Mouse (Mus musculus): ENCODE results near the gene Pgc. TPM values are rescaled to one million over a fixed set of nuclear protein-coding genes. Genes with fewer than 3 reads are reported as not detected.

Gene Pgc
- polyA plus RNA-seq, 1 experiment, result 4.9 TPM

DNA sequence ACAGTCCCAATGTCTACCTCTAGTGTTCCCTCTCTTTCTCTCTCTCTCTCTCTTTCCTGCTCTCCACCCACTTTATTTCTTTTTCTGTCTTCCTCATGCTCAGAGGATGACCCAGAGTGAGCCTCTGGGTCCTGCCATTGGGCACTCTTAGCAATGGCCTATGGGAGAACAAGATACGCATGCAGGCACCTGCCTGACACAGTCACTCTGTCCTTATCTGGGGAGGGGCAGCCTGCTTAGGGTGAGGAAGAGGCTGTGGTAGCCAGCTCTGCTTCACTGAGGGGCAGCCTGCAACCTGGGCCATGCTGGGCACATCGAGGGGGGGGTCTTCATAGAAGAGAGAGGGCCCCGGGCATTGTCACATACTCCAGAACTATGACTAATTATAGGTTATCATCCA, 23.0 kb downstream of the Pgc start:
- H3K4me3 ChIP-seq (ENCODE audit: low read depth, low read length), result no peak overlapping the region
- no peaks in the 10 kb centered on the region for H3K36me3 ChIP-seq (ENCODE audit: control insufficient read depth, insufficient read depth, low read length, poor library complexity, severe bottlenecking)
- H3K4me1 ChIP-seq (ENCODE audit: control insufficient read depth, insufficient read depth, low read length), result no peaks in the 10 kb centered on the region
- H3K9ac ChIP-seq (ENCODE audit: low read depth, poor library complexity, severe bottlenecking), result no peak overlapping the region
- H3K27me3 ChIP-seq (ENCODE audit: control insufficient read depth, insufficient read depth, low read length, poor library complexity, severe bottlenecking), result no peaks in the 10 kb centered on the region
- no peaks in the 10 kb centered on the region for H3K9me3 ChIP-seq (replicated peaks; ENCODE audit: control insufficient read depth, insufficient read depth, low read length, poor library complexity, severe bottlenecking)
- TF ChIP-seq EP300 (IDR thresholded peaks at IDR 0.05; ENCODE audit: insufficient read depth, low read depth, low read length) (no peak), POLR2A (IDR thresholded peaks at IDR 0.05; ENCODE audit: insufficient read depth, low read length) (no peak), CTCF (IDR thresholded peaks at IDR 0.05; ENCODE audit: low read depth, low read length) (no peak)
- H3K27ac ChIP-seq (ENCODE audit: insufficient read depth, low read length), result no peak overlapping the region

DNA sequence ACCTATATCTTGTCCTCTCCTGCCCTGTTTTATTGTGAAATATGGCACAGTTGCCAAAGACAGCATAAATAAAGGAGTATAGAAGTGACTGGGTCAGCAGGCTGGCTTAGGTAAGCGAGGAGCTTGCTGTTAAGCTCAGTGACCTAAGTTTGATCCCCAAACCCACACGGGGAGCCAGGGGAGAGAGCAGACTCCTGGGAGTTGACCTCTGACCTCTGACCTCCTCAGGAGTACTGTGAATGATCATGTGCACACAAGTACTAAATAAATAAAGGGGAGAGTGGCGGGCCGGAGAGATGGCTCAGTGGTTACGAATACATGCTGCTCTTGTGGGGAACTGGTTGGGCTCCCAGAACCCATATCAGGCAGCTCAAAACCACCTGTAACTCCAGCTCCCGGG, 23.5 kb downstream of the Pgc start:
- H3K9me3 ChIP-seq (replicated peaks; ENCODE audit: control insufficient read depth, insufficient read depth, low read length, poor library complexity, severe bottlenecking), result no peaks in the 10 kb centered on the region
- no peaks in the 10 kb centered on the region for H3K4me1 ChIP-seq (ENCODE audit: control insufficient read depth, insufficient read depth, low read length)
- H3K9ac ChIP-seq (ENCODE audit: low read depth, poor library complexity, severe bottlenecking), result no peak overlapping the region
- no peak overlapping the region for H3K4me3 ChIP-seq (ENCODE audit: low read depth, low read length)
- TF ChIP-seq POLR2A (IDR thresholded peaks at IDR 0.05; ENCODE audit: insufficient read depth, low read length), result no peak
- H3K27ac ChIP-seq (ENCODE audit: insufficient read depth, low read length), result no peak overlapping the region
- H3K27me3 ChIP-seq (ENCODE audit: control insufficient read depth, insufficient read depth, low read length, poor library complexity, severe bottlenecking), result no peaks in the 10 kb centered on the region
- H3K36me3 ChIP-seq (ENCODE audit: control insufficient read depth, insufficient read depth, low read length, poor library complexity, severe bottlenecking), result no peaks in the 10 kb centered on the region

GRCm38 (mm10) chr17:47751811-47752210, 25.2 kb downstream of the Pgc start:
- no peaks in the 10 kb centered on the region for H3K36me3 ChIP-seq (ENCODE audit: control insufficient read depth, insufficient read depth, low read length, poor library complexity, severe bottlenecking)
- peaks cover 3% of the 10 kb centered on the region for H3K4me1 ChIP-seq (ENCODE audit: control insufficient read depth, insufficient read depth, low read length)
- no peak overlapping the region for H3K27ac ChIP-seq (ENCODE audit: insufficient read depth, low read length)
- TF ChIP-seq CTCF (IDR thresholded peaks at IDR 0.05; ENCODE audit: low read depth, low read length) (no peak), EP300 (IDR thresholded peaks at IDR 0.05; ENCODE audit: insufficient read depth, low read depth, low read length) (no peak), POLR2A (IDR thresholded peaks at IDR 0.05; ENCODE audit: insufficient read depth, low read length) (no peak)
- no peak overlapping the region for H3K4me3 ChIP-seq (ENCODE audit: low read depth, low read length)
- no peaks in the 10 kb centered on the region for H3K27me3 ChIP-seq (ENCODE audit: control insufficient read depth, insufficient read depth, low read length, poor library complexity, severe bottlenecking)
- H3K9me3 ChIP-seq (replicated peaks; ENCODE audit: control insufficient read depth, insufficient read depth, low read length, poor library complexity, severe bottlenecking), result no peaks in the 10 kb centered on the region
- H3K9ac ChIP-seq (ENCODE audit: low read depth, poor library complexity, severe bottlenecking), result no peak overlapping the region

DNA sequence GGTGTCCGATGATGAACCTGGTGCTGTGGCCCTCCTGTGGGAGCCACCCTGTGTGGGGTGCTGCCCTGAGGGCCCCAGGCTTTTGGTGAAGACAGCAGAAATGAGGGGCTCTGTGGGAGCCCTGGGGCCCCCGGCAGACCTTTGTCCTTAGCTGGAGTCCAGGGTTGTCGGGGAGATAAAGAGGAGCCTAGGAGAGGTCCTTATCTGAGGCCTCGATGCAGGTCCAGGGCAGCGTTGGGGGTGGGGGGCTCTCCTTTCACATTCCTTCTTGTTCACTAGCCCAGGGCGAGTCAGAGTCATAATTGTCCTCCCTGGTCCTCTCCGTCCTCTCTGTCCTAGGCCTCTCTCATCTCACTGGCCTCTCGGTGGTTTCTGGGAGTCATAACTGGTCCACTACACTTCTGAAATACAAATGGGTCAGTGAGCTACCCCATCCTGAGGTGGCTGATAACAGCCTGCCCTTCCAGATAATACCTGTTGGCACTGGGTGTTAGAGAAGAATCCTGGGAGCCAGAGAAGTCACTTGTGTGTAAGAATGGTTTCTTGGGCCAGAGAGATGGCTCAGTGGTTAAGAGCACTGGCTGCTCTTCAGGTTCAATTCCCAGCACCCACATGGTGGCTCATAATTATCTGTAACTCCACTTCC, 26.6 kb downstream of the Pgc start:
- no peak for TF ChIP-seq CTCF (IDR thresholded peaks at IDR 0.05; ENCODE audit: low read depth, low read length)
- no peak for TF ChIP-seq POLR2A (IDR thresholded peaks at IDR 0.05; ENCODE audit: insufficient read depth, low read length)
- TF ChIP-seq EP300 (IDR thresholded peaks at IDR 0.05; ENCODE audit: insufficient read depth, low read depth, low read length), result no peak

GRCm38 (mm10) chr17:47754246-47754645, 27.6 kb downstream of the Pgc start:
- H3K4me1 ChIP-seq (ENCODE audit: control insufficient read depth, insufficient read depth, low read length), result peaks cover 3% of the 10 kb centered on the region
- no peak overlapping the region for H3K27ac ChIP-seq (ENCODE audit: insufficient read depth, low read length)
- H3K27me3 ChIP-seq (ENCODE audit: control insufficient read depth, insufficient read depth, low read length, poor library complexity, severe bottlenecking), result no peaks in the 10 kb centered on the region
- no peaks in the 10 kb centered on the region for H3K9me3 ChIP-seq (replicated peaks; ENCODE audit: control insufficient read depth, insufficient read depth, low read length, poor library complexity, severe bottlenecking)
- no peak overlapping the region for H3K9ac ChIP-seq (ENCODE audit: low read depth, poor library complexity, severe bottlenecking)
- TF ChIP-seq CTCF (IDR thresholded peaks at IDR 0.05; ENCODE audit: low read depth, low read length) (no peak), POLR2A (IDR thresholded peaks at IDR 0.05; ENCODE audit: insufficient read depth, low read length) (no peak), EP300 (IDR thresholded peaks at IDR 0.05; ENCODE audit: insufficient read depth, low read depth, low read length) (no peak)
- H3K4me3 ChIP-seq (ENCODE audit: low read depth, low read length), result no peak overlapping the region
- H3K36me3 ChIP-seq (ENCODE audit: control insufficient read depth, insufficient read depth, low read length, poor library complexity, severe bottlenecking), result no peaks in the 10 kb centered on the region

More for the DNA sequence above, 26.6 kb downstream of the Pgc start:
- H3K36me3 ChIP-seq (ENCODE audit: control insufficient read depth, insufficient read depth, low read length, poor library complexity, severe bottlenecking), result no peaks in the 10 kb centered on the region
- H3K4me1 ChIP-seq (ENCODE audit: control insufficient read depth, insufficient read depth, low read length), result peaks cover 3% of the 10 kb centered on the region
- H3K27me3 ChIP-seq (ENCODE audit: control insufficient read depth, insufficient read depth, low read length, poor library complexity, severe bottlenecking), result no peaks in the 10 kb centered on the region
- no peak overlapping the region for H3K4me3 ChIP-seq (ENCODE audit: low read depth, low read length)
- no peak overlapping the region for H3K27ac ChIP-seq (ENCODE audit: insufficient read depth, low read length)
- H3K9ac ChIP-seq (ENCODE audit: low read depth, poor library complexity, severe bottlenecking), result no peak overlapping the region
- no peaks in the 10 kb centered on the region for H3K9me3 ChIP-seq (replicated peaks; ENCODE audit: control insufficient read depth, insufficient read depth, low read length, poor library complexity, severe bottlenecking)

DNA sequence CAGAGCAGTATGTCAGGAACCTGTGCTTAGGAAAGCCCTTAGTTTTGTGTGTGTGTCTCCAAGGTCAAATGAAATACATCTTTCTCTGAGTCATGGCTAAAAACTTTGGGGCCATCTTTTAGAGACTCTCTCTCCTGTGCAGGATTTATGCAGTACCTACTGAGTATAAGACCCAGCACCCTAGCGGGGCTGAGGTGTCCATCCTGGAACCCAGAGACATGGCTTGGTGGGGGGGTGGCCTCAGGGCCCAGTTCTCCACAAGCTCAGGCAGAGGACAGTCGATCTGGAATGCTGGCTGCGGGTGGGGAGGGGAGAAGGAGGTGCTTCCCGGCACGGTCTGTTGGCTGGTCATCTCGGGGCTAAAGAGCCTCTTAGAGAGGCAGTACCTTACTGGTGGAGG, 29.7 kb downstream of the Pgc start:
- no peak overlapping the region for H3K27ac ChIP-seq (ENCODE audit: insufficient read depth, low read length)

More for the DNA sequence above, 29.7 kb downstream of the Pgc start:
- H3K27me3 ChIP-seq (ENCODE audit: control insufficient read depth, insufficient read depth, low read length, poor library complexity, severe bottlenecking), result no peaks in the 10 kb centered on the region
- H3K9ac ChIP-seq (ENCODE audit: low read depth, poor library complexity, severe bottlenecking), result no peak overlapping the region
- no peaks in the 10 kb centered on the region for H3K9me3 ChIP-seq (replicated peaks; ENCODE audit: control insufficient read depth, insufficient read depth, low read length, poor library complexity, severe bottlenecking)
- no peak overlapping the region for H3K4me3 ChIP-seq (ENCODE audit: low read depth, low read length)
- peaks cover 3% of the 10 kb centered on the region for H3K4me1 ChIP-seq (ENCODE audit: control insufficient read depth, insufficient read depth, low read length)
- no peaks in the 10 kb centered on the region for H3K36me3 ChIP-seq (ENCODE audit: control insufficient read depth, insufficient read depth, low read length, poor library complexity, severe bottlenecking)
- TF ChIP-seq EP300 (IDR thresholded peaks at IDR 0.05; ENCODE audit: insufficient read depth, low read depth, low read length), result no peak
- TF ChIP-seq CTCF (IDR thresholded peaks at IDR 0.05; ENCODE audit: low read depth, low read length), result no peak
- no peak for TF ChIP-seq POLR2A (IDR thresholded peaks at IDR 0.05; ENCODE audit: insufficient read depth, low read length)
